ENCODE assay signal across 11 mouse cellular contexts in the genomic region with DNA sequence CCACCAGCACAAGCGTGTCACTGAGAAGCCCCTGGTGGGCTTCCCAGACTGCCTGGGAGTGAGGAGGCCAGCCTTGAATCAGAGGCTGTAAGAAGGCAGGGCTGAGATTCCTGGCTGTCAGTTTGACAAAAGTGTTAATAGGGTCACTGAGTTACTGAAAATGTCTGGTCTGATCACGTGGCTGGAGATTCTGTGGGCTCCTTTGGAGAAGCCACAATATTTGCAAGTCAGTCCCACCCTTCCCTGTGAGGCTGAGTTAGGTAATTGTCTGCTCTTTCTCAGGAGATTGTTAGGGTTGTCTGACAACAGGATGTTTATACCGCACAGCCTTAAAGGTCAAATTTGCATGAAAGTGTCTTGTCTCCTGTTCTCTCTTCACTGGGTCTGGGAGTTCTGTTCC. TPM values are rescaled to one million over a fixed set of nuclear protein-coding genes. Genes with fewer than 3 reads are reported as not detected.
DNase-seq lines count a peak whose midpoint lies in the region; ATAC-seq and TF ChIP-seq lines count a peak whose summit lies in the region.
"Had no signal": no experiment of that assay in that cellular context is flagged by ENCODE, and none has a peak within 500 bp of the region (broad histone marks: within the 10 kb centered on the region; RNA-seq: fewer than 3 reads in every experiment).

No protein-coding gene starts in this region.

- TF ChIP-seq POLR2A in thymus, adult 2 months (IDR thresholded peaks at IDR 0.05; ENCODE audit: control insufficient read depth, extremely low read depth, insufficient read depth, low read length, poor library complexity) = no peak

- H3K27ac ChIP-seq in hindbrain, embryonic 10.5 days = no peak overlapping the region
- no peak overlapping the region; the same call in 1 of the 2 replicates for H3K27ac ChIP-seq in hindbrain, embryonic 12.5 days
- peak overlapping the region; percentile 63 for H3K27ac ChIP-seq in thymus, adult 2 months (ENCODE audit: control insufficient read depth, insufficient read depth, low read length)
- peak overlapping the region; percentile 51; the same call in 1 of the 2 replicates for H3K27ac ChIP-seq in intestine, embryonic 14.5 days (ENCODE audit: low read depth)
- H3K27ac ChIP-seq: kidney, postnatal 0 days had no signal

- peaks cover 64% of the 10 kb centered on the region for H3K4me1 ChIP-seq in hindbrain, embryonic 10.5 days (replicated peaks)
- peaks cover 42% of the 10 kb centered on the region for H3K4me1 ChIP-seq in hindbrain, embryonic 12.5 days
- peaks cover 58% of the 10 kb centered on the region for H3K4me1 ChIP-seq in thymus, adult 2 months (replicated peaks; ENCODE audit: control insufficient read depth, insufficient read depth, low read length)
- H3K4me1 ChIP-seq in intestine, embryonic 14.5 days (replicated peaks; ENCODE audit: control insufficient read depth, insufficient read depth, low read length) = peaks cover 38% of the 10 kb centered on the region

- no peaks in the 10 kb centered on the region for H3K9me3 ChIP-seq in hindbrain, embryonic 10.5 days
- no peaks in the 10 kb centered on the region for H3K9me3 ChIP-seq in hindbrain, embryonic 12.5 days (replicated peaks)
- no peaks in the 10 kb centered on the region for H3K9me3 ChIP-seq in intestine, embryonic 14.5 days (ENCODE audit: control insufficient read depth, low read length)

- TF ChIP-seq CTCF in thymus, adult 2 months (IDR thresholded peaks at IDR 0.05; ENCODE audit: borderline replicate concordance, control insufficient read depth, extremely low read depth, insufficient read depth, low read length, poor library complexity) = no peak

- no peak overlapping the region for H3K9ac ChIP-seq in hindbrain, embryonic 12.5 days
- no peak overlapping the region for H3K9ac ChIP-seq in intestine, embryonic 14.5 days (ENCODE audit: low read length)

- no peak for ATAC-seq in hindbrain, embryonic 12.5 days (ENCODE audit: low FRiP score)
- ATAC-seq in intestine, embryonic 14.5 days (replicated peaks; ENCODE audit: low FRiP score, low TSS enrichment, low read depth) = 0 out of 2 replicates have a peak, but pooled peaks have one; percentile 13

- H3K4me2 ChIP-seq in hindbrain, embryonic 12.5 days (replicated peaks) = no peak overlapping the region
- 0 out of 2 replicates have a peak overlapping the region, but pooled peaks have one; percentile 18 for H3K4me2 ChIP-seq in intestine, embryonic 14.5 days (ENCODE audit: low read length)

- no peaks in the 10 kb centered on the region for H3K27me3 ChIP-seq in hindbrain, embryonic 10.5 days (ENCODE audit: insufficient read depth, poor library complexity, severe bottlenecking)
- H3K27me3 ChIP-seq in hindbrain, embryonic 12.5 days = no peaks in the 10 kb centered on the region
- H3K27me3 ChIP-seq in thymus, adult 2 months (ENCODE audit: control insufficient read depth, insufficient read depth, low read length) = no peaks in the 10 kb centered on the region
- H3K27me3 ChIP-seq in intestine, embryonic 14.5 days (replicated peaks; ENCODE audit: control insufficient read depth, insufficient read depth, low read length) = no peaks in the 10 kb centered on the region

- DNase-seq in hindbrain, embryonic 10.5 days (ENCODE audit: low spot score) = peak; percentile 30
- peak; percentile 10 for DNase-seq in thymus, adult 2 months
- no peak for DNase-seq in thymus, postnatal 10 days (ENCODE audit: low spot score in 2 of 2)
- no peak for DNase-seq in intestine, embryonic 14.5 days (ENCODE audit: low spot score)
- DNase-seq in adrenal gland, postnatal 10 days = no peak
- DNase-seq in ovary, postnatal 36 days (ENCODE audit: low spot score) = no peak
- no peak for DNase-seq in urinary bladder, postnatal 4 days (ENCODE audit: low spot score in 2 of 2)
- DNase-seq: gastrocnemius, postnatal 25 days; thymus, postnatal 25 days had no signal

- H3K4me3 ChIP-seq in hindbrain, embryonic 10.5 days = no peak overlapping the region
- H3K4me3 ChIP-seq in hindbrain, embryonic 12.5 days = no peak overlapping the region
- H3K4me3 ChIP-seq in thymus, adult 2 months (ENCODE audit: control insufficient read depth, insufficient read depth, low read length) = no peak overlapping the region
- H3K4me3 ChIP-seq in intestine, embryonic 14.5 days (ENCODE audit: low read depth, low read length) = no peak overlapping the region

- 0 out of 2 replicates have a peak, but pooled peaks cover 11% of the 10 kb centered on the region for H3K36me3 ChIP-seq in hindbrain, embryonic 10.5 days
- H3K36me3 ChIP-seq in hindbrain, embryonic 12.5 days = no peaks in the 10 kb centered on the region
- no peaks in the 10 kb centered on the region for H3K36me3 ChIP-seq in thymus, adult 2 months (ENCODE audit: control insufficient read depth, insufficient read depth, low read length)
- H3K36me3 ChIP-seq in intestine, embryonic 14.5 days (ENCODE audit: control insufficient read depth, insufficient read depth, low read length) = no peaks in the 10 kb centered on the region

- WGBS in hindbrain, embryonic 10.5 days = 39% methylated on average over 3 of the region's 3 CpGs
- 47% methylated on average over 3 of the region's 3 CpGs for WGBS in hindbrain, embryonic 12.5 days
- WGBS in thymus, adult 2 months = 39% methylated on average over 3 of the region's 3 CpGs
- 22% methylated on average over 3 of the region's 3 CpGs for WGBS in intestine, embryonic 14.5 days

RNA-seq across cellular contexts. Expression of gene Ppp2r5c, which starts 57.9 kb away (rescaled TPM):
- 139 and 146 TPM in 2 replicates for polyA plus RNA-seq in hindbrain, embryonic 10.5 days (2016; fragmentation: Nextera tagmentation; extraction: Ambion mirVana)
- 153 and 163 TPM in 2 replicates for polyA plus RNA-seq in hindbrain, embryonic 12.5 days (2016; fragmentation: Nextera tagmentation; extraction: Ambion mirVana)
- 83.1 and 83.7 TPM in 2 replicates for polyA plus RNA-seq in thymus, adult 2 months (2012; rRNA removed)
- polyA plus RNA-seq in intestine, embryonic 14.5 days (2014; fragmentation: Nextera tagmentation; extraction: Ambion mirVana) = 153 and 170 TPM in 2 replicates
- 100 to 1,000 TPM; 108 to 121 TPM for total RNA-seq in adrenal gland, postnatal 10 days (2021)

Comparison
In these comparisons a context has a peak if more than half of its experiments do, and no peak if none do; other contexts are left out.
1. DNase-seq: peak in hindbrain, embryonic 10.5 days (single experiment) and thymus, adult 2 months (single experiment); none in thymus, postnatal 10 days (0 of 2), intestine, embryonic 14.5 days (single experiment), adrenal gland, postnatal 10 days (single experiment), ovary, postnatal 36 days (single experiment) and urinary bladder, postnatal 4 days (0 of 2).
2. H3K27ac ChIP-seq: peak in thymus, adult 2 months (single experiment) and intestine, embryonic 14.5 days (single experiment); none in hindbrain, embryonic 10.5 days (single experiment) and hindbrain, embryonic 12.5 days (single experiment).